Mouse (Mus musculus): Measurements from ENCODE around the gene Gopc.
A peak's percentile ranks its signal among the peaks of the same experiment; 100 is the strongest.
"Not testable (repeated sequence)": the region's sequence is repeated elsewhere in the genome, so short reads cannot be mapped to it uniquely, and the experiment has no call there.

The Gopc gene

GRCm38 (mm10) chr10:52384823-52385610, 3.1 kb upstream of the Gopc start:
- peak; percentile 23 for DNase-seq

DNA sequence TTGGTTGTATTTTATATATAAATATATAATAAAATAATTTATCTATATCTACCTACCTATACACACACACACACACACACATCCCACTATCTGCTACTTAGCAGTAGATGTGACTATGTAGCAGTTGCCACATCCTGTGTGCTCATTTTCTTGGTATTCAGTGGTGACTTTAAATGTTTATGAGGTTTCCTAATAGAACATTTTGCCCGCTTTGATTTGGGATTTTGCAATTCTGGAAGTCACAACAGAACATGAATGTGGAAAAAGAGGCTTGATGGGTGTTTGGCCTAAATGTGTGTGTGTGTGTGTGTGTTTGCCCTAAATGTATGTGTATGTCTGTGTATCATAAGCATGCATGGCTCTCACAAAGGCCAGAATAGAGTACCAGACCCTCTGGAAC, 1.6 kb upstream of the Gopc start:
- no peak for DNase-seq

GRCm38 (mm10) chr10:52383022-52383421, 1.1 kb upstream of the Gopc start:
- no peak for DNase-seq

GRCm38 (mm10) chr10:52381321-52381801, 563 bp downstream of the Gopc start:
- DNase-seq = peak; percentile 6

- no peak for DNase-seq
Measured at GRCm38 (mm10) chr10:52377813-52378212, 4.1 kb downstream of the Gopc start.

- DNase-seq = no peak
Measured at GRCm38 (mm10) chr10:52376422-52376821, 5.5 kb downstream of the Gopc start.

GRCm38 (mm10) chr10:52374651-52375050, 7.3 kb downstream of the Gopc start:
- no peak for DNase-seq

- DNase-seq = no peak
Measured at GRCm38 (mm10) chr10:52373834-52374233, 8.1 kb downstream of the Gopc start.

GRCm38 (mm10) chr10:52368376-52368775, 13.5 kb downstream of the Gopc start:
- DNase-seq = no peak

- DNase-seq = no peak
Measured at GRCm38 (mm10) chr10:52360862-52361609, 20.9 kb downstream of the Gopc start.

DNA sequence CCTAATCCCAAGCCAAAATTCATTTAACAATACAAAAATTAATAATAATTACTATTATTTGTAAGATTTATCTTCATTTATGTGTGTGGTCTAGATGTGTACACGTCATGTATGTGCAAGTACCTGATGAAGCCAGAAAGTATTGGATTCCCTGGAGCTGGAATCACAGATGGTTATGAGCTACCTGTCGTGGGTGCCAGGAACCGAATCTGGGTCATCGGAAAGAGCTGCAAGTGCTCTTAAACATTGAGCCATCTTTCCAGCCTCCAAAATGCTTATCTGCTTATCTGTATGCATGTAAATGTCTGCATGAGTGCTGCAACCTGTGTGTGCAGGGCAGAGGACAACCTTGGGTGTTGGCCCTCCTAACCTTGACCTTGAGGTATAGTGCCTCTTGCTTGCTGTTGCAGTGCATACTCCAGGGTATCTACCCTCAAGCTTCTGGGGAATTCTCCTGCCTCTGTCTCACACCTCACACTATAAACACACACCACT, 21.6 kb downstream of the Gopc start:
- no peak for DNase-seq

DNA sequence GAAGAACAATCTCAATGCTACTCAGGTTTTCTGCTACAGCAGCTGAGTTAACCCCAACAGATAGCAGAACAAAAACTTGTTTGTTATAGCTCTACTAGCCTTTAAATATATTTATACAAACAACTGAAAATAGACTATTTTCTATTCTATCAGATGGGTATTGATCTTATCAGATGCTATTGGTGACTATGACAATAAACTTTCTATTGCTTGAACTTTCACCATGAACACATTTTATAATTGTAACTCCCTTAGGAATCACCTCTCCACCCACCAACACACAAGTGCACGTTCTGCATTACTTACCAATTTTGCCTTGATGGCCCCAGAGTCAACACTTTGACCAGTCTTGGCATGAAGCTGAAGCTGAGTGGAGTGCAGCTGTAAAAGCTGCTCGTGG, 23.5 kb downstream of the Gopc start, which contains the start of gene Gm26741:
Gene Gm26741 (plus strand): TSS at position 301 of the 400 bp plus-strand sequence.
- DNase-seq = no peak

GRCm38 (mm10) chr10:52353184-52353583, 28.7 kb downstream of the Gopc start:
- no peak for DNase-seq

- not testable (repeated sequence) for DNase-seq
Measured at GRCm38 (mm10) chr10:52343324-52343723, 38.6 kb downstream of the Gopc start.

GRCm38 (mm10) chr10:52331007-52331406, 50.9 kb downstream of the Gopc start:
- peak; percentile 13 for DNase-seq

GRCm38 (mm10) chr10:52321918-52322317, 60.0 kb downstream of the Gopc start:
- no peak for DNase-seq

- DNase-seq = no peak
Measured at GRCm38 (mm10) chr10:52319506-52320286, 62.2 kb downstream of the Gopc start.

- DNase-seq = no peak
Measured at GRCm38 (mm10) chr10:52309196-52309595, 72.7 kb downstream of the Gopc start.

GRCm38 (mm10) chr10:52304574-52304973, 77.3 kb downstream of the Gopc start:
- no peak for DNase-seq

- DNase-seq = no peak
Measured at GRCm38 (mm10) chr10:52302271-52302670, 79.7 kb downstream of the Gopc start.

DNA sequence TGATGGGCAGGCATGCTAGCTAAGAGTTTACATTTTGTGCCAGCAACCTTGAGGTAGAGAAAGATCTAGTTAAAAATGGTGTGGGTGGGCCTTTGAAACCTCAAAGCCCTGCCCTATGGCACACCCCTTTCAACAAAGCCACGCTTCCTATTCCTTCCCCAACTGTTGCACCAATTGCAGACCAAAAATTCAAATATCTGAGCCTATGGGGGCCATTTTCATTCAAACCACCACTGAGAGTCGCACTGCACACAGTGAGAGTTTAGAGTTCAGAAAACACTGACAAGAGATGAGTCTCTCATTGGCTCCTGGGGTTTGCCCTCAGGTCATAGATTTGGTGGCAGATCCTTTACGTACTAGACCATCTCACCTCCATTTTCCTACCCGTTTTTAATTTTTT, 80.2 kb downstream of the Gopc start:
- DNase-seq = no peak

- DNase-seq = not testable (repeated sequence)
Measured at GRCm38 (mm10) chr10:52298568-52298967, 83.4 kb downstream of the Gopc start.

DNA sequence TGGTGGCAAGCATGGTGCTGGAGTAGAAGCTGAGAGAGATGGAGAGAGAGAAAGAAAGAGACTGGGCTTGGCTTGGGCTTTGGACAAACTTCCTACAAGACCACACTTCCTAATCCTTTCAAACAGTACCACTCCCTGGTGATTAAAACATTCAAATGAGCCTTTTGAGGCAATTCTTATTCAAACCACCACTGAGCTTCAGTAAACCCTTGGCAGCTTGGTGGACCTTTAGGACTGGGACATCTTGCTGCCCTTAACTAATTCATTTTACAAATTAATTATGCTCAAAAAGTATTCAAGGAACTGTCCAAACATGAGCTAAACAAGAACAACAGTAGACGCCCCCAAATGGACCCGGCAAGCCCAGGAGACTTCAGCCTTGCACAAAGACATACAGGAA, 86.0 kb downstream of the Gopc start:
- no peak for DNase-seq

Data from liver (tissue).